Mouse (Mus musculus) G1E (cell line): ENCODE results near the gene Rpa3.

Source experiments
- CTCF ChIP-seq: IDR thresholded peaks from 2 replicates; pipeline ENCODE4 v1.5.1; 2012; ENCODE audit warnings: low read depth, low read length, inconsistent platforms, mixed read lengths
- GATA1 ChIP-seq: IDR thresholded peaks from 2 replicates; pipeline ENCODE4 v1.6.1; 2012; ENCODE audit warnings: borderline replicate concordance, low read length, inconsistent platforms, mixed read lengths
- POLR2AphosphoS5 ChIP-seq: IDR thresholded peaks from 2 replicates; pipeline ENCODE4 v1.6.1; 2012; ENCODE audit warnings: low read depth, low read length, inconsistent platforms; ENCODE audit not compliant: insufficient replicate concordance
- TAL1 ChIP-seq: conservative IDR thresholded peaks from 2 replicates; pipeline ENCODE4 v1.6.1; 2012; ENCODE audit warnings: low read depth, low read length, inconsistent platforms, mixed read lengths

DNA sequence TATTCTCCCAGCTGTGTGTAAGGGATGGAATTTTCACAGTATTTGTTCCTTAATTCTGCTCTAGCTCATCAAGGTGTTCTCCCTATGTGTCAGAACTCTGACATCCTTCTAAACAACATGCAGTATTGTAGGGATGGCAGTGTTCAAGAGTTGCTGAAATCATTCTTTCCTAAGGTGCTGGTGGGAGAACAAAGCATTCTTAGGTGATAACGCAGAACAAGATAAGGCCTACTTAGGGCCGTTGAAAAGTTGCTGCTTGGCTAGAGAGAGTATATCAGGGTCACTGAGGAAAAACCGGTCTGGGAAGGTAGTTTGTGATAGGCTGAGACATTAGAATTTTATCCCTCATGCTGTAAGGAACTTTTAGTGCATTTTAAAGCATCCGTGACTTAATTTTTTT, 17.5 kb upstream of the Rpa3 start:
- TF ChIP-seq CTCF (no peak), GATA1 (no peak), POLR2AphosphoS5 (no peak), TAL1 (no peak)
